Mouse (Mus musculus) layer of hippocampus, postnatal 25 days (tissue): ENCODE data around the gene Dhcr24. TPM values are rescaled to one million over a fixed set of nuclear protein-coding genes. Genes with fewer than 3 reads are reported as not detected.

ENCODE experiments used
- DNase-seq, 2 experiments: peaks; one replicate each; pipeline ENCODE4 v3.0.0; 2022; ENCODE audit warnings: mixed read lengths in 2 of 2, low spot score in 1 of 2; ENCODE audit errors: extremely low spot score in 1 of 2
- total RNA-seq, 2 experiments: library from RNA; stranded (reverse); gene quantifications; 2 replicates each; pipeline ENCODE4 v1.2.3; 2021

Gene Dhcr24
- total RNA-seq, 2 experiments from 2014 or later = 72.3 to 77.3 TPM

GRCm38 (mm10) chr4:106632313-106632712 is 71.5 kb downstream of the Dhcr24 start:
- no peak for DNase-seq

GRCm38 (mm10) chr4:106633281-106634085 is 72.6 kb downstream of the Dhcr24 start:
- no peak for DNase-seq

GRCm38 (mm10) chr4:106634086-106634479 is 73.2 kb downstream of the Dhcr24 start:
- no peak for DNase-seq

Other genes starting within 250 kb of the Dhcr24 start
- gene Usp24, start 244.8 kb upstream of the Dhcr24 start, total RNA-seq = 10 to 100 TPM; 35.2 to 42.8 TPM
- under 1 TPM; 0.17 to 0.23 TPM for gene Pcsk9, start 96.7 kb upstream of the Dhcr24 start, total RNA-seq
- gene Bsnd, start 68.8 kb upstream of the Dhcr24 start, total RNA-seq = not detected
- gene Lexm, start 56.2 kb downstream of the Dhcr24 start, total RNA-seq = not detected
- gene Ttc22, start 61.4 kb downstream of the Dhcr24 start, total RNA-seq = under 1 TPM; 0.38 to 0.59 TPM
- gene Pars2, start 90.0 kb downstream of the Dhcr24 start, total RNA-seq = 1 to 10 TPM; 6.2 to 6.4 TPM
- gene Ttc4, start 117.9 kb downstream of the Dhcr24 start, total RNA-seq = 10 to 100 TPM; 40.1 to 47.6 TPM
- 1 to 10 TPM; 2.0 to 2.4 TPM for gene Mroh7, start 169.9 kb downstream of the Dhcr24 start, total RNA-seq
- not detected for gene Fam151a, start 172.9 kb downstream of the Dhcr24 start, total RNA-seq
- 10 to 100 TPM; 45.7 to 46.8 TPM for gene Acot11, start 244.0 kb downstream of the Dhcr24 start, total RNA-seq